Comparison of ENCODE assay signal across 22 mouse cellular contexts in the genomic region with DNA sequence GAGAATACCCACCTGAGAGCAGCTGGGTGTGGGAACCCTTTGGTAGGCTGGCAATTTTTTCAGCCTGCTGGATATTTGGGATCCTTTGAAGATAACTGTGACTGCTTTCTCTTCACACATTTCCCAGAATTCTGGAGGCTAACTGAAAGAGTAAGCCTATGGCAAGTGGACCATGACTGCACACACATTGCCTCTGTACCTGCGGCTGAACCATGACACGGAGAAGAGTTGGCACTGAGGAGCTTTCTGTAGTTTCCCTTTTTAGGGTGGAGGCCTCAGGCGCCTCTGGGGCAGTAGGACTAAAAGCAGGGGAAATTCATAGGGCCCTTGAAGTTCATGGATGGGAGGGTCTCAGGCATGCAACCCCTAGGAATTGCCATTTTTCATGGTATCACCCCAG. TPM values are rescaled to one million over a fixed set of nuclear protein-coding genes. Genes with fewer than 3 reads are reported as not detected.
DNase-seq lines count a peak whose midpoint lies in the region; ATAC-seq and TF ChIP-seq lines count a peak whose summit lies in the region.
"Had no signal": no experiment of that assay in that cellular context is flagged by ENCODE, and none has a peak within 500 bp of the region (broad histone marks: within the 10 kb centered on the region; RNA-seq: fewer than 3 reads in every experiment).

No protein-coding gene starts in this region.

- no peak for ATAC-seq in forebrain, postnatal 0 days
- ATAC-seq in hindbrain, postnatal 0 days: no peak

- no peaks in the 10 kb centered on the region for H3K27me3 ChIP-seq in forebrain, postnatal 0 days (ENCODE audit: insufficient read depth, low read length)
- H3K27me3 ChIP-seq in hindbrain, postnatal 0 days (ENCODE audit: insufficient read depth, low read length): no peaks in the 10 kb centered on the region

- no peak for TF ChIP-seq CTCF in forebrain, postnatal 0 days (IDR thresholded peaks at IDR 0.05; ENCODE audit: low read depth)
- TF ChIP-seq CTCF in hindbrain, postnatal 0 days (IDR thresholded peaks at IDR 0.05; ENCODE audit: low read depth): no peak

- peak; percentile 3 for DNase-seq in kidney, postnatal 10 days
- DNase-seq in kidney, postnatal 4 days: no peak
- DNase-seq in forebrain, postnatal 0 days: no peak
- no peak for DNase-seq in hindbrain, postnatal 0 days (ENCODE audit: low spot score)
- no peak for DNase-seq in thymus, postnatal 10 days (ENCODE audit: low spot score in 2 of 2)
- no peak for DNase-seq in left cerebral cortex, postnatal 36 days (ENCODE audit: low spot score in 2 of 2)
- no peak for DNase-seq in layer of hippocampus, postnatal 25 days (ENCODE audit: extremely low spot score in 1 of 2, low spot score in 1 of 2)
- DNase-seq: adrenal gland, adult 2 months; cerebellum, postnatal 25 days; gastrocnemius, postnatal 25 days; heart, postnatal 4 days; kidney, adult 11 months; kidney, postnatal 25 days; lung, adult 2 months; lung, postnatal 36 days; thymus, postnatal 25 days had no signal

- intact Hi-C loops in left cerebral cortex, postnatal 36 days (cut with DNase I): loop anchor here (5.0 kb wide), 2 partner anchors 47 to 97 kb away; no protein-coding TSS in a partner anchor

- H3K4me1 ChIP-seq in forebrain, postnatal 0 days (ENCODE audit: insufficient read depth): peaks cover 30% of the 10 kb centered on the region
- peaks cover 5% of the 10 kb centered on the region; the same call in 1 of the 2 replicates for H3K4me1 ChIP-seq in hindbrain, postnatal 0 days (ENCODE audit: insufficient read depth, low read length)

- no peak overlapping the region for H3K4me2 ChIP-seq in forebrain, postnatal 0 days (ENCODE audit: low read depth)
- H3K4me2 ChIP-seq in hindbrain, postnatal 0 days (ENCODE audit: low read depth, low read length): no peak overlapping the region
- H3K4me2 ChIP-seq: heart, embryonic 13.5 days; liver, embryonic 11.5 days had no signal

- H3K4me3 ChIP-seq in forebrain, postnatal 0 days (ENCODE audit: low read depth, low read length): no peak overlapping the region
- no peak overlapping the region for H3K4me3 ChIP-seq in hindbrain, postnatal 0 days (ENCODE audit: low read length)
- H3K4me3 ChIP-seq: embryonic facial prominence, embryonic 10.5 days; heart, embryonic 13.5 days had no signal

- H3K9ac ChIP-seq in forebrain, postnatal 0 days: no peak overlapping the region
- no peak overlapping the region for H3K9ac ChIP-seq in hindbrain, postnatal 0 days (replicated peaks; ENCODE audit: low read length)
- H3K9ac ChIP-seq: heart, embryonic 13.5 days had no signal

- WGBS in forebrain, postnatal 0 days: 93% methylated on average over 3 of the region's 3 CpGs
- 86% methylated on average over 3 of the region's 3 CpGs for WGBS in hindbrain, postnatal 0 days

- no peaks in the 10 kb centered on the region for H3K9me3 ChIP-seq in forebrain, postnatal 0 days (ENCODE audit: low read length)
- no peaks in the 10 kb centered on the region for H3K9me3 ChIP-seq in hindbrain, postnatal 0 days (ENCODE audit: low read length)
- H3K9me3 ChIP-seq: embryonic facial prominence, embryonic 10.5 days; heart, embryonic 13.5 days had no signal

- H3K36me3 ChIP-seq in forebrain, postnatal 0 days (ENCODE audit: insufficient read depth): no peaks in the 10 kb centered on the region
- no peaks in the 10 kb centered on the region for H3K36me3 ChIP-seq in hindbrain, postnatal 0 days (ENCODE audit: insufficient read depth, low read length)
- H3K36me3 ChIP-seq: embryonic facial prominence, embryonic 10.5 days; heart, embryonic 13.5 days had no signal

- peak overlapping the region; percentile 94 for H3K27ac ChIP-seq in forebrain, postnatal 0 days (ENCODE audit: low read depth, low read length)
- H3K27ac ChIP-seq in hindbrain, postnatal 0 days: peak overlapping the region; percentile 5; the same call in 1 of the 2 replicates
- H3K27ac ChIP-seq: heart, embryonic 13.5 days; stomach, postnatal 0 days had no signal

RNA-seq across cellular contexts. Expression of a gene that starts 40.9 kb away (rescaled TPM):
- not detected in 2 replicates for total RNA-seq in forebrain, postnatal 0 days (2014; rRNA removed)
- not detected in 2 replicates for polyA plus RNA-seq in forebrain, postnatal 0 days (2015; fragmentation: Nextera tagmentation; extraction: Ambion mirVana)
- not detected in 2 replicates for total RNA-seq in hindbrain, postnatal 0 days (2014; rRNA removed)
- not detected in 2 replicates for polyA plus RNA-seq in hindbrain, postnatal 0 days (2015; fragmentation: Nextera tagmentation; extraction: Ambion mirVana)
- not detected for total RNA-seq in left cerebral cortex, postnatal 36 days (2021)
- total RNA-seq in layer of hippocampus, postnatal 25 days (2021): not detected
- total RNA-seq: gastrocnemius, postnatal 25 days; layer of hippocampus, postnatal 10 days; left cerebral cortex, postnatal 25 days had no signal
- polyA plus RNA-seq: adrenal gland, adult 2 months; embryonic facial prominence, embryonic 10.5 days; stomach, postnatal 0 days had no signal

RNA-seq across cellular contexts. Expression of a gene that starts 46.0 kb away (rescaled TPM):
- 15.2 and 34.0 TPM in 2 replicates for total RNA-seq in forebrain, postnatal 0 days (2014; rRNA removed)
- polyA plus RNA-seq in forebrain, postnatal 0 days (2015; fragmentation: Nextera tagmentation; extraction: Ambion mirVana): 50.4 and 58.0 TPM in 2 replicates
- 18.1 and 21.7 TPM in 2 replicates for total RNA-seq in hindbrain, postnatal 0 days (2014; rRNA removed)
- 52.6 and 61.3 TPM in 2 replicates for polyA plus RNA-seq in hindbrain, postnatal 0 days (2015; fragmentation: Nextera tagmentation; extraction: Ambion mirVana)
- total RNA-seq in left cerebral cortex, postnatal 36 days (2021): 10 to 100 TPM; 22.3 to 22.8 TPM
- total RNA-seq in layer of hippocampus, postnatal 25 days (2021): 10 to 100 TPM; 21.2 to 26.9 TPM
